Mouse (Mus musculus) cerebellum, postnatal 36 days (tissue): ENCODE measurements around the gene Tbc1d9.
"Not testable (repeated sequence)": the region's sequence is repeated elsewhere in the genome, so short reads cannot be mapped to it uniquely, and the experiment has no call there.

ENCODE experiments used
- DNase-seq, 2 experiments: peaks; one replicate each; pipeline ENCODE4 v3.0.0; 2021 to 2022; ENCODE audit warnings: mixed read lengths in 2 of 2

The Tbc1d9 gene

DNA sequence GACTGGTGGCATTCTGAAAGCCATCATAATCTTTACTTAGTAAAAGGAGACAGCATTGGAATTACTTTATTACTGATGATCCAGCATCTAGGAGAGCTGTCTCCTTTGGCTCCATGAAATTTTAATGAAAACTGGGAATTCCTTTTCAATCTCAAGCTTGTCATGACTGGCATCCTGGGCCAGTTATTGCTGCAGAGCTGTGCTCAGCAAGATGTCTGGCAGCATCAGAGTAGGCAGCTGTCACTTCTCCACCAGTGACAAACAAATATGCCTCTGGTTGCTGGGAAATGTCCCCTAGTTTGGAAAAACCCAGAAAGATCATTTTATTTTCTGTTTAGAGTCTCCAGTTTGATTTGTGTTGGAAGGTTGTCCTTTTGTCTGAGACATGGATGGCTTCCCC, 74.2 kb downstream of the Tbc1d9 start:
- DNase-seq: peak in 1 of 2 experiments; percentile 24

DNA sequence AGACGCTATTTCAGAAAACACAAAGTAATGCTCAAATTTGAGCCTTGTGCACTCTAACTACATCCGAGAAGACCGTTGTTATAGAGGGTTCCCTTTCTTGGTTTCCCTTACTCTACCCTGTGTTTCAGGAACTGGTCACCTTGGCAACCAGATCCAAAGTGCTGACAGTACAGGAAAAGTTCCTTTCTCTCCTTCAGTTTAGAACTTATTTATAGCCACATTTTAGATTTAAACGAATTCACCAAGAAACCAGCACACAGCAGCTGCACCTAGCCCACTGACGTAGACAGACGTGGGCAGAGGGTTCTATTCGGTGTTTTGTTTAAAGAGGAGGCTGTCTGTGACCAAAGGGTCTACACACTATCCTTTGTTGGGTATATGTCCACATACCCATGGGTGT, 79.0 kb downstream of the Tbc1d9 start:
- DNase-seq: no peak

DNA sequence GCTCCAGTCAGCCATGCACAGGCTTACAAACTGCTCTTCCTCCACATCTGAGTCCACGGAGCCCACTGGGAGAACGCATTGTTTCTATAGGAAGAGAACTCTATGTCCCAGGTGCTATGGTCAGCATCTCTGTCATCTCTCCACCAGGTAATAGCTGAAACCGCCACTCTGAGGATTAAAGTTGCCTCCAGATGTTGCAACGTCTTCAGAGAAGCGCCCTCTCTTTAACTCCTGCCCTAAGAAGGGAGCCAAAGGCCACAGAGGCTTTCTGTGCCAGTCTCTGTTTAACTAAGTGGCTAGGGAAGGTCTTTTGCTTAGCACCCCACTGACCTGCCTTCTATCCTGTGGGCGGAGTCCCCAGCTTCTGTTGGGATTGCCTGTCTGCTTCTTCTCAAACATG, 85.7 kb downstream of the Tbc1d9 start:
- no peak for DNase-seq

DNA sequence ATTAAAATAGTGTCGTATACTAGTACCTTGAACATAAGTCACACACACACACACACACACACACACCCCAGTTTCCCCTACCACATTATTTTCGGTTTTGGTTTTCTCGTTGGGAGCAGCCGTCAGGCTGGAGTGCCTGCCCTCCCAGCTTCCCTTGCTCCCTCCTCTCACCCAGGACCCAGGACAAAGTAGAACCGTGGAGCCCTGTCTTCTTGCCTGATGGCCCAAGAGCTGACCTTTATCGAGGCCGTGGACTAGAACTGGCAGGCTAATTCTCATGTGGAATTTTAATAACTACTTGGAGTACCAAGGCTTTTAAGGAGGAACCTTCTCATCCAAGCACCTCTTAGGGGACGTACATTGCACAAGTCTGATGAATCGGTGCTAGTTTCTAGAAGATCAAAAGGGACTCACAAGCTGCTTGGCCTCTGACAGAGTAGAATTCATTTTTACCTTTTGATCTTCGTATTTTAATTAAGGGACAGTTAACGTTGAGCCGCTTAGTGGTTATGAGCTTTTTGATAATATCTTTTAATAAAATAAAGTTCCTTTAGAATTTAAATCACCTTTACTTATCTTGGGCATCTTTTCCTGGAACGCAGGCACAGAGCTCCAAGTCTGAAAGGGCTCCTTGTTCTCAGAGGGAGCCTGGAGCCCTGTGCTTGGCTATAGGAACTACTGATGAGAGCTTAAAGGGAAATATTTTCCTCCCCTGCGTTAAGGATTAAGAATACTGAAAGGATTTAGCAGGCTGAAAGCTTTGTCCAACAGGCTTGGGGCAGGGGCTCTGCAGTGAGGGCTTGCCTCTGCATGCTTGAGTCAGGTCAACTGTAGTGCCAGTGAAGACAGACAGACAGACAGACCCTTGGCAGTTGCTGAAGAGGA, 86.5 kb downstream of the Tbc1d9 start:
- no peak for DNase-seq

DNA sequence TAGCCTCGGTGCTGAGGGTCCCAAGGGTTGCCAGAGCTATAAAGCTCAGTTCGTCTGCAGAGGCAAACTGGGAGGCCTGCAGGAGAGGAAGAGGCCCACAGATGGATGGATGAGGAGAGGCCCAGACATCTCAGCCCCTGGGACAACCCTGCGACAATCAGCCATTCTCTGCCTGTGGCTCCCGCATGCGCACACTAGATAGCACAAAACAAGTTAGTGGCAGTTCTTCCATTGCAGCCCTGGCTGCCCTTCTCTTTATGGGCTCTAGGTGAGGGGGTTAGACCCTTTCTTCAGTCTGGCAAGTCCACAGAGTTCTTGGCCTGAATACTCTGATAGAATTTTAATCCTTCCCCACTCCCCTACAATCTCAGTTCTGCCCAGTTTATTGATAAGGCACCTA, 87.6 kb downstream of the Tbc1d9 start:
- DNase-seq: no peak

DNA sequence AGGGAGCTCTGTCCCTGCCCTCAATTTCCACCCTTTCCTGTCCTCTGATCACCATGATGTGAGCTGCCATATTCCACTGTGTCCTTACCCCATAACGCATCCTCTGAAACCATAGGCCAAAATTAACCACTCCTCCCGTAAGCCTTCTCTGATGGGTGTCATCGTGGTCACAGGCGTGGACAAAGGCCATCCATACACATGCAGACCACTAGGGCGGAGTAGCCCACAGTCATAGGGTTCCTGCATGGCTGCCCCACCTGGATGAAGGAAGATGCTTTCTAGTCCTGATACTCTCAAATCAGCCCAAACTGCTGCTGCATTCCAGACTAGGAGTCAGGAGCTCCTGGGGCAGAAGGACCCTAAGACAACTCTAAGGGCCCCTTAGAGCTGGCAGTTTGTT, 92.5 kb downstream of the Tbc1d9 start:
- no peak for DNase-seq

DNA sequence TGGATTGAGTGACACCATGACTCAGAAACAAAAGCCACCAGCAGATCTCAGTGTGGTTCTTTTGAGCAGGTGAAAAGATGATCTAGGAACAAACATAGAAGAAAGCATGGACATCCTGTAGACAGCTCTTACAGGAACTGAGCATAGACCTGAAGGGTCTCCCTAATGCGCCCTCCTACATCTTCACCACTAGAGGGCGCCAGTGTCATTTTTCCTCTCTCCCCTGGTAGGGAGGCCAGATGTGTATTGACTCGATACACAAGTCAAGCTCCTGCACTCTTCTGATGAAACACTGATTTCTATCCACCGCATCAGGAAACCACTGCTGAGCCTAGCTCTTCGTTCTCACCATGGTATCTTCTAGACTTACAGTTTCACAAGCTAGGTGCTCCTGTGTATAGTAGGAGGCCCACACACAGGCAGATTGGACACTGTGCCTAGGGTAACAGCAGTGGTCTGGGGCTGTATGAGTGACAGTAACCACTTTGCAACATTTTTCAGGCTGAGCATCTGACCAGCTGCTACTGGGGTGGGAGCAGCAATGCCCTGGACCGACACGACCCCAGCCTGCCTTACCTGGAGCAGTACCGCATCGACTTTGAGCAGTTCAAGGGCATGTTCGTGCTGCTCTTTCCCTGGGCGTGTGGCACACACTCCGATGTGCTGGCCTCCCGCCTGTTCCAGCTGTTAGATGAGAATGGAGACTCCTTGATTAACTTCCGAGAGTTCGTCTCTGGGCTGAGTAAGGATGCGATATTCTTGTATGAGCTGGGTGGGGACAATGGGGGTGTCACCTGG, 95.5 kb downstream of the Tbc1d9 start:
- peak; percentile 34 to 52 for DNase-seq

DNA sequence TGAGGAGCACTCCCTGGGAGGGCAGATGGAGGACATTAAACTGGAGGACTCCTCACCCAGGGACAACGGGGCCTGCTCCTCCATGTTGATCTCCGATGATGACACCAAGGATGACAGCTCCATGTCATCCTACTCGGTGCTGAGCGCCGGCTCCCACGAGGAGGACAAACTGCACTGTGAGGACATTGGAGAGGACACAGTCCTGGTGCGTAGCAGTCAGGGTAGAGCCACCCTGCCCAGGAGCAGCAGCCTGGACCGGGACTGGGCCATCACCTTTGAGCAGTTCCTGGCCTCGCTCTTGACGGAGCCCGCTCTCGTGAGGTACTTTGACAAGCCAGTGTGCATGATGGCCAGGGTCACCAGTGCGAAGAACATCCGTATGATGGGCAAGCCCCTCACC, 106.0 kb downstream of the Tbc1d9 start:
- no peak for DNase-seq

DNA sequence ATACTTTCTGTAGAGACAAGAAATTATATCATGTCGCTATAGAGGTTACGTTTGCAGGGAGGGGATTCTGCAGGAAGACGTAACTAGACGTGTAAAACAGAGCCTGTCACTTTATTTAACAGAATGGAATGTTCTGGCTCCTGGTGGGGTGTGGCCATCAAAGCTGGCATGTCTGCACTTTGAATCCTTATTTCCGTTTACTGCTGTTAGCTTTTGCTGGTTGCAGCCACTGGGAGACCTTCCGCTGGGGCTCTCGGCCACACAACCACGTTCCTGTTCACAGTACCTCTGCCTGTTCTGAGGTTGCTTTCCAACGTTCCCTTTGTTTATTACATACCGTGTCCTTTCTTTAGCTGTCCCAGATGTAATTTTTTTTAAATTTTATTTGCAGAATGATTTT, 107.3 kb downstream of the Tbc1d9 start:
- DNase-seq: no peak

DNA sequence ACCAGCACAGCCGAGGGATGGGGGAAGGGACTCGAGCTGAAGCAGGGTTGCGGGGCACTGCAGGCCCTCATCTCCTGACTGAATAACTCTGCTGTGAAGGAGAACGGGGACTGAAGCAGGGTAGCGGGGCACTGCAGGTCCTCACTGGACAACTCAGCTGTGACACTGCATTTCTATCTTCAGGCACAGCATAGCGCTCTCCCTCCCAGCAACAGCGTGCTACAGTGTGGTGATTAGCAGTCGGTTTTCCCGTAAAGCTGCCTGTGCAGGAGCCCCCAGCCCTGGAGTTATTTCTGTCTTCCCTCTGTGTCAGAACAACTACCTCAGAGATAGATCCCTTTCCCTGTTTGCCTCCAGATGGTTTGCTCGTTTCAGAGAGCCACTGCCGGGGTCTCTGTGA, 109.3 kb downstream of the Tbc1d9 start:
- no peak for DNase-seq

DNA sequence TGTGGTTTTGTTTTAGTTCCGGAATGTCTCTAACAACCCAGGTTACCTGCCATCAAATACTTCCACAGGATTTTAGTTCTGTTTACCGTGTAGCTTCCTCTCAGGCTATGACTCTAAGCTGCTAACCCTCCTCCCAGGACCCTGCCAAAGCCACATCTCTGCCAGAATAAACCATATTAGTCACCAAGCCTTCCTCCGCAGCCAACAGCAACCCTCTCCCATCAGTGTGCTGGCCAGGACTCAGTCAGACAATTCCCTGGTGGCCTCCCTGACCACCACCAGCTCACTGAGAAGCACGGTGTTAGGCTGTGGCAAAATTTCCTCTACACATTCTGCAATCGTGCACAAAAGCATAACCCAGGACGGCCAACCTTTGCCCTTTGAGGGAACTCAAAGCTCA, 113.3 kb downstream of the Tbc1d9 start:
- DNase-seq: no peak

DNA sequence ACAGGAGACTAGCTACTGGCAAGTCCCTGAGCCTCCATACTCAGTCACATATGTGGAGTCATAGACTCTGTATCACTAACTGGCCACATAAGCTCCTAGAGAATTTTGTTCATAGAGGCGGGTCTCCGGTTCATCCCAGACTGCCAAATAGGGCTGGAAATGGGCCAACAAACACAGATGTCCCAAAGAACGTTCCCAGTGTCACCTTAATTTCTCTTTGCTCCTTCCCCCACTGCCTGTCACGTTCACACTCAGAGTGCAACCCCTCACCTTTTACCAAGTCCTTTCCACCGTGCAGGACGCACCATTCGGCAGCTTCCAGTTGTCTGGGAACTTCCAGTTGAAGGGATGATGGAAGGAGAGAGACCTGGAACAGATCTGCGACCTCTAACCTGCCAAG, 120.2 kb downstream of the Tbc1d9 start:
- DNase-seq: no peak

DNA sequence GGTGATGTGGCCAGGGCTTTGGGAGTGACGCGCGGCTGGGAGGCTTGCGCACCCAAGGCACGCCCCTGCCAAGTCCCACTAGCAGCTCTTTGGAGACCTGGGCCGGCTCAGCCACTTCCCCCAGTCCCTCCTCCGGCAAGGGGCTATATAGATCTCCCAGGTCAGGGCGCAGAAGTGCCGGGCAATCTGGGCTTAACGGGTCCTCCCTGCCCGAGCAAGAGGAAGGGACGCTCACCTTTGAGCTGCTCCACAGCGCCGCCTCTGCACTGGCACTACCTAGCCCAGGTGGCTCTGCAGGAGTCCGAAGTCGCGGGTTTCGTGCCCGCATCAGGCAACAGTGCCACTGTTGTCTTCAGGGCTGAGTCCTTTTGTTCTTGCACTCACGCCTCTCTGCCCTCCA, 125.0 kb downstream of the Tbc1d9 start, which contains the start of gene Ucp1:
Gene Ucp1 (plus strand): TSS at position 177 of the 400 bp plus-strand sequence.
- DNase-seq: peak; percentile 25 to 31

DNA sequence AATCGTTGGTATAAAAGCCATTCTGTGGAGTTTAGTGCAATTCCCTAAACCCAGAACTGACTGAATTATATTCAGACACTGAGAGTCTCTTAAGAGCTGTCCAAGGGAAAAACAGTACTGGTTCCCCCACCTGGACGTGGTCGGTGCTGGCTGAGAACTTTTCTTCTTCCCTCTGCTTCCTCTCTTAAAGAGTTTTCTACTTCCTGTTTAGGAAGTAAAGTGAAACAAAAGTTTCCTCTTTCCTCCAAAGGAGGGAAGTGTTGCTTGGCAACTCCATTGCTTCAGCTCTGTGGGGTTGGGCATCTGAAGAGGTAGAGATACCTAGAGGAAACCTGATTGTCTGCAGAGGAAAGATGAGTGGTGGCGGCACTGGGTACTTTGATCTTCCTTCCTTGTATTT, 132.2 kb downstream of the Tbc1d9 start:
- DNase-seq: no peak

DNA sequence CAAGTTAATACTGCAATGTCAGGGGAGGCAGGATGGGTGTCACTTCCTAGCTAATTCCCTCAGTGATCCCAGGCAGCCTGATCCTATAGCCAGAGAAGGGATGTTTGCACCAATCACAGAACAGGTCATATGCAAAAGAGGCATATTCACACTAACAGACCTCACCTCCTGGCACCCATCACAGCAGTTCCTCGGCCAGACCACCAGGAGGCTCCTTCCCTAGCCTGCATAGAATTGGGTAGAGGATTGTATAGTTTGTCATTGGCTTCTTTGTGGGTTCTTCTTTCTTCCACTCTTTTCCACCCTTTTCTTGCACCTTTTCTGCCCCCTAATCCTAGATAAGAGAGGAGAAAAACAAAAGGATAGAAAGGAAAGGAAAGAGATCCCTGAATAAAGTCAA, 135.0 kb downstream of the Tbc1d9 start:
- no peak for DNase-seq

DNA sequence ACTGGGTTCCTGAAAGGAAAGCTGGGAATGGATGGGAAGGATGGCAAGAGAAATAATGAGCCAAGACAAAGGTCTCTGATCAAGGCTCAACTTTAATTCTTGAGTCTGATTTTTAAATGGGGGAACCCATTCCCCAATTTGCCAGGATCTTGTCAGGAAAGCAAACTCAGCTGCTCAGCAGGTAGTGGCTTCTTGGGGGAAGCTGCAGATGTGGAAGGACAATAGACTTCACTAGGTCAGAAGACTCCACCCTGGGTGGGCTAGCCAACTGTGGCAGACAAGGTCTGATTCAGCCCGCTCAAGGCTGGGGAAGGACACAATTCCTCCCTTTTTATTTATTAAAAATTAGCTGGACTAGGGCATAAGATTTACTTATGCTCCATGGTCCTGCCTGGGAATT, 139.8 kb downstream of the Tbc1d9 start:
- no peak for DNase-seq

DNA sequence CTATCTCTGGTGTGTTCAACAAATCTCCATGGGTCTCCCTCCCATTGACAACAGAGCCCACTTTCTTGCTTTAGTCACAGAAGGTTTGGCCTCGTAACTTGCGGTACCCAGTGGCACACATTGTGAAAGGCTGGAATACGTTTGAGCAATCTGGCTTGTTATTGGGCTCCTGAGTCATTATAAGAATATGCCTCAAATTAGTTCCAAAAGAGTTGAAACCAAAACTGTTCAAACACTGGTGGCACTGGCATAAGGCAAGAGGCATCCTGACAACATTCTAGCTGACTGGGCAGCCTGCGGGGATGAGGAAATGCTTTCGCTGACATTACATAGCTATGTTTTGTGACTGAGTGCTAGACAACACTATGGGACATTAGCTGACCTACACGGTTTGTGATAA, 144.7 kb downstream of the Tbc1d9 start:
- DNase-seq: no peak

DNA sequence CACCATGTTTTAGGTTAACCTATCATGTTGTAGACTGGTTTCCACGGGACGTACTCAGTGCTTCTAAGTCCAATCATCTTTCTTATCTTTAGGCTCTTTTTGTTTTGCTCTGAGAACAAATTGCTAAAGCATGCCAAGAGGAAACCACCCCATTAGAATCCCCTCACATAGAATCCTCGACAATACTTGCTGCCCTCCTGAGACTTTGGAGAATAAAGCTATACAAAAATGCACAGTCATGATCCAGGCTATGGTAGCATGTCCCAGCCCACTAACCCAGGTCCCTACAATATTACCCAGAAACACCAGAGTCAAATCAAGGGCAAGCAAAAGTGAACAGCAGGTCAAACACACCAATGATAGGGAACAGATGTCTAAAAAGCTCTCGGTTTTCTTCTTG, 149.9 kb downstream of the Tbc1d9 start:
- not testable (repeated sequence) for DNase-seq

DNA sequence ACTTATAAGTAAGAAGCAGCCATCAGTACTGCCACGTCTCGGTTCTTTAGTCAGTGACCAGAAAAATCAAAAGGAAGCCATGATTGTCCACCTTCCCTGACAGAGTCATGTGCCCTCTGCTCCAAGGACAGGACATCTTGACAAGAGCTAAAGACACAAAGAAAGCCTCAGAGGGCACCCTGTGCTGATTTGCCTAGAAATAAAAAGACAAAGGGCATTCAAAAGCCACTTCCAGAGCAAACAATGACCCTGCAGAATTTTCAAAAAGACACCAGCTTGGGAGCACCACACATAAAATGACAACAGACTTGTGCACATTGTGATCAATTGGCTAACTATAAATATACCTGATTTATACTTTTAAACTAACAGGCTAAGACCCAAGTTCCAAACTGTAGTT, 150.5 kb downstream of the Tbc1d9 start:
- DNase-seq: no peak

DNA sequence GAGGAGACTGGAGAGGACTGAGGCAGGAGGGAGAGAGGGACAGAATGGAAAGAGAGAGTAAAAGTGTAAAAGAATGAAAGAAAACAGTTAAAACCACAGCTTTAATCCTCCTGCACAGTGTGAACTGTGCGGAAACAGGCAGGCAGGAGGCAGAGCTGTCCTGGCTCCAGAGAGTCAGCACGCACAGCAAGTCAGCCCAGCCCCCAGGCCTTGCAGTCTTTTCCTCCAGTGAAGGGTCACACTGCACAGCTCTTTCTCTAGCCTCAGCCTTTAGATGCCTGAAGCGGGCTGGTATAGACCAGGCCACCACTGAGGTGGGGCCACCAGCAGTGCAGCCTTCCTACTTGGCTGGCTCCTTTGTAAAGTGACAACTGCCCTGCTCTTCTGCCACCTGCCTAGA, 155.4 kb downstream of the Tbc1d9 start:
- DNase-seq: no peak

DNA sequence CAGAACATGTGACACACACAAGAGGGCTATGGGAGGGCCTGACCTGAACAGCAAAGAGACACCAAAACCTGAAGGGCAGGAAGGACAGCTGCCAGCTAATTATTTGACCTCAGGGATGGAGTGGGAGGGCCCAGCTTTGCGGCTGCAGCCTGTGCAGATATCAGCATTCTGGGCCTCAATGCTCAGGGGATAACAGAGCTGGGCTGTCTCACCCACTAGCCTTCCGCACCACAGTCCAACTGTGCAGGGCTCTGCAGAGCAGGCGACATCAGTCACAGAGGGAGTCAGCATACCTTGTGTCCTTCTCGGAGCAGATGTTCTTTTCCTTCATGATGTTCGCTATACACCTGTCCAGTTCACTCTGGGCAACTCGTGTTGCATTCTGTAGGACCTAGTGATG, 157.2 kb downstream of the Tbc1d9 start:
- DNase-seq: no peak
